Mouse (Mus musculus) lung, postnatal 14 days (tissue): ENCODE results near the gene Nr1d1.
A peak's percentile ranks its signal among the peaks of the same experiment; 100 is the strongest.

Experiments used
- DNase-seq: peaks from one replicate; pipeline ENCODE4 v3.0.0; 2021

Gene Nr1d1

GRCm38 (mm10) chr11:98787691-98788090 is 12.6 kb upstream of the Nr1d1 start:
- DNase-seq: no peak

GRCm38 (mm10) chr11:98787229-98787628 is 12.1 kb upstream of the Nr1d1 start:
- DNase-seq: no peak

- peak; percentile 98 for DNase-seq
Observed at GRCm38 (mm10) chr11:98786359-98787214, 11.5 kb upstream of the Nr1d1 start.

- peak; percentile 78 for DNase-seq
Observed at GRCm38 (mm10) chr11:98785772-98786281, 10.7 kb upstream of the Nr1d1 start.

DNA sequence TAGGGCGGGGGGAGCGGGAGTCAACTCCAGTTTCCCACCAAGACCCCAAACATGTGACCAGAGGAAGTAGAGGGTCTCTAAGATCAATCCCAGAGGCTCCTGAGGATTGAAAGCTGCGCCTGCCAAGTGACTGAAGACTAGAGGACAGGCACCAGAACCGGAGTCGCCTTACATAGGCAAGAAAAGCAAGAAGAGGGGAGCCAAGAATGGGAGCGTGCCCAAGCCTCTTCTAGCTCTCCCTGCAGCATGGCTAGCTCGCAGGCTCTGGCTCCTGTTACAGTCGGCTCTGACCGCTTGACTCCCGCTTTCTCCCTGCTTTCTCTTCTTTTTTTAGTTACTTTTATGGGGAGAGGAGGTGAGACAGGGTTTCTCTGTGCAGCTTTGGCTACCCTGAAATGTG is 10.1 kb upstream of the Nr1d1 start:
- no peak for DNase-seq

- DNase-seq: no peak
Observed at GRCm38 (mm10) chr11:98784139-98784538, 9.0 kb upstream of the Nr1d1 start.

GRCm38 (mm10) chr11:98783236-98783696 is 8.1 kb upstream of the Nr1d1 start:
- DNase-seq: peak; percentile 93

GRCm38 (mm10) chr11:98782651-98783235 is 7.6 kb upstream of the Nr1d1 start:
- no peak for DNase-seq

DNA sequence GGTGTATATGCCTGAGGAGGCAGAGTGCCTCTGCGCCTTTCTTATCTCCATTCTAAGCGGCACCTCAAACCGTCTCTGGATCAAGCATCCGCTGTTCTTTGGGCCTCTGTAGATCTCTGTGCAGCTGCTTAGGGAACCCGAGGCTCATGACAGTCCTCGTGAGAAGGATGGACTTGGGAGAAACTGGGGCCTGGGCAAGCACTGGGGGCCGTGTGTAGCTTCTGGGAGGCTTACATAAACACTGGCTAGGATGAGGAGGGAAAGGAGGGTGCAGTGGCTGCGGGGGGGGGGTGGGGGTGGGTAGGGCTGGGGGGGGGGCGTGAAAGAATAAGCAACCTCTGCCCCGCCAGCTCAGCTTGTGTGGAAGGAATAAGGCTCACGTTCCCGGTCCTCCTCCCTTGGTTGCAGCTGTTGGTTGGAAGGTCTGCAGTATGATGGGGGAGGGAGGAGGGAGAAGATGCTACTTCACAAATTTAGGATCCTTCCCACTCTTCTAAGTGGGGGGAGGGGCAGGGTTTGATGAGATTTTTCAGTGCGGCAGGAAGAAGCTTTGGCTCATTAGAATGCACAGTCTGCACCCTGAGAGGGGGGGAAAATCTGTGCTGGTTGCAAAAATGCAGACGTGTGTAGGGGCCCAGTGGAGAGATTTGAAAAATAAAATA is 6.8 kb upstream of the Nr1d1 start:
- no peak for DNase-seq

DNA sequence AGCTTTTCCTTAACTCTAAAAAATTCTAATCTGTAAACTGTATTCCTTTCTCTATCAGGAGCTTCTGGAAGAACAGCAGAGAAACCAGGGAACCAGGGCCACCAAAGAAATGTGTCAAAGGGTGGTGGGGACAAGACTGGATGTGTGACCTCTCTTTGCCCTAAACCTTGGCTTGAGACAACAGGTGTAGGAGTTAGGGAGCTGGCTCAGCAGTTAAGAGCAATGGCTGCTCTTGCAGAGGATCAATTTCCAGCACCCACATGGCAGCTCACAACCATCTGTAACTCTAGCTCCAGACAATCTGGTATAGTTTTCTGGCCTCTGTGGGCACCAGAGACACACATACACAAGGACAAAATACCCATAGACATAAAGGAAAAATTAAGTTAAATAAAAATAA is 2.8 kb upstream of the Nr1d1 start:
- no peak for DNase-seq

DNA sequence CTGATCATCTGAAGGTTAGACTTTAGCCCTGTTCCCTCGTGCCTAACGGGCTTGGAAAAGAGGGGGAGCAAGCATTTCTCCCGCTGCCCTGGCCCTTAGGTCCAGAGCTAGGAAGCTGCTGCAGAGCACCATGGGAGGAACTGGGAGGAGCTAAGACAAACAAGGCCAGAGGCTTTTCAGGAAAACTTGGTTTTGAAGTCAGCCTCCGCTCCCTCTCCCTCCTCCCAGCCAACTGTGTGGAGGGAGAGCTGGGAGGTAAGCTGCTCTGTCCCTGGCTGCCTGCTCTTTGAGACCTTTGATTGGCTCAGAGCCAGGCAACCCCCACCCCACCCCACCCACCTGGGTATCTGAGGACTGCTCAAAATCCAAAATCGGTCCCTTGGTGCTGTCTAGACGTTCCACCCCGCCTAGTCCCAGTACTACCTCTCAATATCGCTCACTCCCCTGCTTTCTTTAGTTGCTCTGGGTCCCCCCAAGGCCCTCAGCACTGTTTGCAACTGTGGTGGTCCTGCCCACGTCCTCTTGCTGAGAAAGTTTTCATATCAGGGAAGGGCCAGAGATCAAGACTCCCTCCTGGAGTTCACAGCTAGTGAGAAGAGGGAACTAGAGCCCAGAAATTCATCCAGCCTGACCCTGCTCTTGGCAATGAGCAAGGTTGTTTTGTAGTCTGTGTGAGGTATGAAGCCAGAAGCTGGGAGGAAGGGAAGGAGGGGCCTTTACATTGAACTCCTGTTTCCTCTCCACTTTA is 1.9 kb upstream of the Nr1d1 start:
- DNase-seq: peak; percentile 60

GRCm38 (mm10) chr11:98776052-98776764 is 1.1 kb upstream of the Nr1d1 start:
- DNase-seq: no peak

- peak; percentile 98 for DNase-seq
Observed at GRCm38 (mm10) chr11:98775348-98776051, 367 bp upstream of the Nr1d1 start.

GRCm38 (mm10) chr11:98773635-98774295 is 1.4 kb downstream of the Nr1d1 start:
- peak; percentile 99 for DNase-seq

DNA sequence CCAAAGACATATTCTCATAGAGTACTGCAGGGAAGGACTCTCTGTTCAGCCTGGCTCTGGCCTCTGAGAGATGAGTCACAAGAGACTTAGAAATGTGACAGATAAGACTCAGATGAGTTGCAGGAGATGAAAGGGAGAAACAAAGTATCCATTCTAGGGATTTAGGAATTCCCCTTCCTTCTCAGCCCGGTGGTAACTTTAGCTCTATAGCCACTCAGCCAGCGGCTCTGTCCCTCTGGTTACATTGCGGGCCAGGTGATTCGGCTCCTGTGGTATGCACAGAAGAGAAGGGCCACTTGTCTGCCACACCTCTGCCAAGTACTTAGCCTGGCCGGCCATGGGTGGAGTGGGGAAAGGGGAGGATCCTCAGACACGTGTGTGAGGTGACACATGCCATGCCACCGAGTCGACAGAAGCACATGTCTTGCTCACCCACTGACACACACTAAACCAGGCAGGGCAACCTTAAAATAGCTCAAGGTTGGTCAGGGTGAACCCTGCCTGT is 2.4 kb downstream of the Nr1d1 start:
- DNase-seq: peak; percentile 74

- no peak for DNase-seq
Observed at GRCm38 (mm10) chr11:98771844-98772525, 3.1 kb downstream of the Nr1d1 start.

- no peak for DNase-seq
Observed at GRCm38 (mm10) chr11:98771131-98771530, 4.0 kb downstream of the Nr1d1 start.

DNA sequence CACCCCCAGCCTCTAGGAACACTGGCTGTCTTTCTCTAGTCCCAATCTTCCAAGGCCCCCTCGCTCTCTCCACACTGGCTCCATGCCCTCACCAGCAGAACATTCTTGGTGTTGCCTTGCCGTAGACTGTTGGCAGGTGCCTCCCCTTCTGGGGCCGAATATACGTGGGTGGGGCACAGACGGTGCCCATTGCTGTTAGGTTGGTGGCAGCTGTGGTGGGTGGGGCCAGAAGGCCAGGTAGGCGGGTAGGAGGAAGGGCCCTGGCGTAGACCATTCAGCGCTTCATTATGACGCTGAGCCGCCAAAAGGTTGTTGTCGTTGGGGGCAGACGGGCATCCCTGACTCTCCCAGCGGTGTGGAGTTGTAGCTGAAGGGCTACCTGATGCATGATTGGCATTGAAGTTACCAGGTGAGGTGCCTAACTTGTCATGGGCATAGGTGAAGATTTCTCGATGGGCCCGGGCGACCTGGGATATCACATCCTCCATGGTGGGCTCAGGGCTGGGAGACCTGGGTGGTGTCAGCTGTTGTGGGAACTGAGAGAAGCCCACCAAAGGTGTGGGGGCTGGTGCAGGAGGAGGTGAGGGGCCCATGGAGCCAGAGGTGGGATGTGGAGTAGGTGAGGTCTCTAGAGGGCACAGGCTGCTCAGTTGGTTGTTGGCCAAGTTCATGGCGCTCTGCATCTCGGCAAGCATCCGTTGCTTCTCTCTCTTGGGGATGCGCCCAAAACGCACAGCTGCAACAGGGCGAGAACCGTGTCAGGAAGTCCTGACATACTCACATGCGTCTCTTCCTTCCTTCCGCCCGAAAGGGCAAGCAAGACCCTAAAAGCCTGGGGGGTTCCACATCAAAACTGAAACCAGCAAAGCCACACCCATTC is 4.8 kb downstream of the Nr1d1 start:
- DNase-seq: no peak
